Mouse (Mus musculus) limb, embryonic 11.5 days (tissue): ENCODE results near the gene Rps10. TPM values are rescaled to one million over a fixed set of nuclear protein-coding genes. Genes with fewer than 3 reads are reported as not detected.

Source experiments
- ATAC-seq: fragments of 200-750 bp; cut with Nextera tagmentation; 2 replicates; pipeline ENCODE4 v1.8.0; 2017; ENCODE audit warnings: low read depth; ENCODE audit not compliant: insufficient number of reproducible peaks, low FRiP score, low TSS enrichment
- DNase-seq: peaks from one replicate; pipeline ENCODE4 v3.0.0-alpha.2; 2015; ENCODE audit warnings: low spot score
- H3K27ac ChIP-seq: fragments of 300-500 bp; sonication (generic); replicated peaks from 2 replicates; pipeline ENCODE4 v1.5.1; 2014; ENCODE audit warnings: low read depth, mild to moderate bottlenecking, low read length
- H3K27me3 ChIP-seq: fragments of 300-500 bp; sonication (generic); 2 replicates; pipeline ENCODE4 v1.6.1; 2014; ENCODE audit warnings: mild to moderate bottlenecking, low read length, mixed read lengths; ENCODE audit not compliant: control insufficient read depth, insufficient read depth
- H3K36me3 ChIP-seq: fragments of 300-500 bp; sonication (generic); 2 replicates; pipeline ENCODE4 v1.6.1; 2014; ENCODE audit warnings: mild to moderate bottlenecking, low read length, moderate library complexity, mixed read lengths; ENCODE audit not compliant: control insufficient read depth, insufficient read depth
- H3K4me1 ChIP-seq: fragments of 300-500 bp; sonication (generic); 2 replicates; pipeline ENCODE4 v1.6.1; 2014; ENCODE audit warnings: low read length, mixed read lengths; ENCODE audit not compliant: control insufficient read depth, insufficient read depth
- H3K4me2 ChIP-seq: fragments of 300-500 bp; sonication (generic); 2 replicates; pipeline ENCODE4 v1.6.1; 2014; ENCODE audit warnings: low read depth, mild to moderate bottlenecking, moderate library complexity; ENCODE audit not compliant: severe bottlenecking
- H3K4me3 ChIP-seq: fragments of 300-500 bp; sonication (generic); 2 replicates; pipeline ENCODE4 v1.5.1; 2014; ENCODE audit warnings: low read depth, low read length
- H3K9ac ChIP-seq: fragments of 300-500 bp; sonication (generic); 2 replicates; pipeline ENCODE4 v1.6.1; 2014; ENCODE audit warnings: mild to moderate bottlenecking, low read length
- H3K9me3 ChIP-seq: fragments of 300-500 bp; sonication (generic); 2 replicates; pipeline ENCODE4 v1.6.1; 2016; ENCODE audit warnings: low read length; ENCODE audit not compliant: control insufficient read depth
- WGBS: fragments of 180-500 bp; shearing (Covaris S2); extraction: QIAGEN DNeasy Blood & Tissue Kit; methylation state at CpG from one replicate; pipeline ENCODE4 v1.1.7; 2014; 5-methylcytosine and 5-hydroxymethylcytosine counted together
- polyA plus RNA-seq: library from polyadenylated mRNA; unstranded; fragments of >200 nt; fragmentation: Nextera tagmentation; extraction: Ambion mirVana; gene quantifications from 2 replicates; pipeline ENCODE4 v1.2.1, GENCODE M21; 2014

The Rps10 gene
- polyA plus RNA-seq, 1 experiment from 2014 or later = 1,034 TPM

DNA sequence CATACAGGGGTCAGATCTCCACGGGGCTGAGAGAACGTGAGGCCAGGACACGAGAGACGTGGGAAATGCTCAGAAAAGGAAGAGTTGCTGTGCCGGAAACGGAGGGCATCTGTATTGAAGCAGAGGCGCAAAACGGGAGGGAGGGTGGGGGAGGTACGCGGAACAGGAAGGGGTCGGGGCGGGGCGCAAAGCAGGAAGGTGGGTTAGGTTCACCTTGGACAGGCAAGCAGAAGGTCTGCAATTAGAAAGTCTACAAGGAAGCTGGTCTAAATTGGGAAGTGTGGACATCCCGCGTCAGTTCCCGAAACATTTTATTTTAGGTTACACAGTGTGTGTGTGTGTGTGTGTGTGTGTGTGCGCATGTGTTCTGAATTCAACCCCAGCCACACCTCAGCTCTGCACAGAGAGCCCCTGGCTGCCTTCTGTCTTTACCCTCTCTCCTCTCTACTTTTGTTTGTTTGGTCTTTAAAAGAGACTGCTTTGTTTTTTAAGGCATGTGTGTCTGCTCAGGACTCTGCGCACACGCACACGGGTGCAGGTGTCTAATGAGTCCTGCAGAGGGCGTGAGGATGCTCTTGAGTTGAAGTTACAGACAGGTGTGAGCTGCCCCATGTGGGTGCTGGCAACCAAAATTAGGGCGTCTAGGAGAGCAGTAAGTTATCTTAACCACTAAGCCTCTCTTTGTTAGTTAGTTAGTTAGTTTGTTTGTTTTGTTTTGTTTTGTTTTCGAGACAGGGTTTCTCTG lies 15.7 kb upstream of the Rps10 start:
- Histone ChIP-seq H3K4me3 (no peak overlapping the region), H3K27me3 (peaks cover 3% of the 10 kb centered on the region; the same call in 1 of the 2 replicates)

DNA sequence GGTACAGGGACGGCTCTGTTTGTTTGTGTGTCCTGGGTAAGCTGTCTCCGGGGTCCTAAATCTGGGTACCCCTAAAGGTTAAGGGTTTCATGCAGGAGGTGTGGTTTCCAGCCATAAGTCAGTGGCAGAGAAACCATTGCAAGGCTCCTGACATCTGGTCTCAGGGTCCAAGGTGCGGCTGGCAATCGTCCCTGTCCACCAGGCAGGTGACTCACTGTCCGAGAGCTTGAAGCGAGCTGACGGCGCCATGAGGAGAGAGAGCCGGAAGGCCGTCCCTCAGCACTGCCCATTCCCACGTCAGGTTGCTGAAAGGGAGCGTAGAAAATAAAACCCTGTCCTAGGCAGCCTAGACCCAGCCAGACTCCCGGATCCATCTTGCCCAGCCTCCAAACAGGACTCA lies 14.1 kb upstream of the Rps10 start:
- WGBS = 73% methylated on average over 13 of the region's 13 CpGs
- H3K27me3 ChIP-seq = no peaks in the 10 kb centered on the region; the same call in 1 of the 2 replicates

More for the DNA sequence above, 15.7 kb upstream of the Rps10 start:
- Histone ChIP-seq H3K27ac (no peak overlapping the region), H3K9me3 (no peaks in the 10 kb centered on the region), H3K4me2 (no peak overlapping the region), H3K36me3 (no peaks in the 10 kb centered on the region), H3K9ac (no peak overlapping the region), H3K4me1 (peaks cover 9% of the 10 kb centered on the region)
- 84% methylated on average over 23 of the region's 23 CpGs for WGBS
- DNase-seq (no peak), ATAC-seq (no peak)

DNA sequence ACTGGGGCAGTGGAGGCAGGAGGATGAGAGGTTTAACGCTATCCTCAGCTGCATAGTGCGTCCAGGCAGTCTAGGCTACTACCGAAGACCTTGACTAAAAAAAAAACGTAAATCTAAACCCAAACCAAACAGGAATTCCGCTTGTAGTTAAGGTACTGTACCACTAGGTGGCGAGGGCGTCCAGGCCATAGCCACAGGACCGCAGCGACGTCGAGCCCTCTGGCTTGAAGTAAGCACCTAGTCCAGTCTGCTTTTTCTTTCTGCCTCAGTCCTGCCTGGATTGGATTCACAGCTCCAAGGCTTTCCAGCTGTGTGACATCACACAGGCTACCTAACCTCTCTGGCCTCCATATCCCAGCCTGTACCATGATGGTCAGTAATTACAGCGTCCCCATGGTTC lies 13.7 kb upstream of the Rps10 start:
- Histone ChIP-seq H3K4me2 (no peak overlapping the region), H3K27ac (no peak overlapping the region), H3K36me3 (no peaks in the 10 kb centered on the region), H3K4me3 (no peak overlapping the region), H3K9me3 (no peaks in the 10 kb centered on the region), H3K9ac (no peak overlapping the region), H3K4me1 (no peaks in the 10 kb centered on the region; the same call in 1 of the 2 replicates), H3K27me3 (no peaks in the 10 kb centered on the region)
- DNase-seq (peak; percentile 83), ATAC-seq (no peak)
- WGBS = 11% methylated on average over 12 of the region's 12 CpGs

More for the DNA sequence above, 14.1 kb upstream of the Rps10 start:
- Histone ChIP-seq H3K9ac (no peak overlapping the region), H3K9me3 (no peaks in the 10 kb centered on the region), H3K4me1 (no peaks in the 10 kb centered on the region; the same call in 1 of the 2 replicates), H3K27ac (no peak overlapping the region), H3K4me2 (no peak overlapping the region), H3K4me3 (no peak overlapping the region), H3K36me3 (no peaks in the 10 kb centered on the region)
- ATAC-seq = no peak
- DNase-seq = no peak

DNA sequence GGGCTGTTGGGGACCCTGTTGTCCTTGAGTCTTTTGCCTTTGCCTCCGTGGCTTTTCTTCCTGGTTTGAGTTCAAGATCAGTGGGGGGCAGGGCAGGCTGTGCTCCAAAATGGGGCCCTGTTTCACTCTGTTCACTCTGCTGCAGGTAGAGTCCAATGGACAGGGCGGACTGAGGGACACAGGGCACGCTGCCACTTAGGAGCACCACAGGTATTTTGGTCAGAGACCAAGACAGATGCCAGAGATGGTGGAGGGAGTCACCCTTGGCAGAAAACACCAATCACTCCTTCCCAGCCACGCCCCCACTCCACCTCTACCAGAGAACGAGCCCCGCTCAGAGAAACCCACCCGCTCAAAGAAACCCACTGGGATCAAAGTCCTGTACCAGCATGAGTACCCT lies 9.3 kb upstream of the Rps10 start:
- no peak for ATAC-seq

DNA sequence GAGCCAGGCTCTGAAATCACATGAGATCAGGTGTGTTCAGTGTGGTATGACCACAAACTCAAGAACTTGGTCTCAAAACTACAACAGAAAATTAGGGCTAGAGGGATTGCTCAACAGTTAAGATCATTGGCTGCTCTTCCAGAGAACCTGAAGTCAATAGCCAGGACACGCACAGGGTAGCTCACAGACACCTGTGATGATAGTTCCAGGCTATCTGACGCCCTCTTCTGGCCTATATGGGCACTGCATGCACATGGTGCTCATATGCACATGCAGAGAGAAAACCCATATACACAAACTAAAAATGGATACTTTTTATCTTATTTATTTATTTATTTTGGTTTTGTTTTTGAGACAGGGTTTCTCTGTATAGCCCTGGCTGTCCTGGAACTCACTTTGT lies 8.1 kb upstream of the Rps10 start:
- no peak for ATAC-seq

More for the DNA sequence above, 9.3 kb upstream of the Rps10 start:
- Histone ChIP-seq H3K4me1 (peaks cover 9% of the 10 kb centered on the region; the same call in 1 of the 2 replicates), H3K9ac (no peak overlapping the region), H3K36me3 (no peaks in the 10 kb centered on the region), H3K27me3 (no peaks in the 10 kb centered on the region), H3K9me3 (no peaks in the 10 kb centered on the region), H3K27ac (no peak overlapping the region), H3K4me2 (no peak overlapping the region), H3K4me3 (no peak overlapping the region)
- 44% methylated on average over 7 of the region's 7 CpGs for WGBS
- DNase-seq = no peak

DNA sequence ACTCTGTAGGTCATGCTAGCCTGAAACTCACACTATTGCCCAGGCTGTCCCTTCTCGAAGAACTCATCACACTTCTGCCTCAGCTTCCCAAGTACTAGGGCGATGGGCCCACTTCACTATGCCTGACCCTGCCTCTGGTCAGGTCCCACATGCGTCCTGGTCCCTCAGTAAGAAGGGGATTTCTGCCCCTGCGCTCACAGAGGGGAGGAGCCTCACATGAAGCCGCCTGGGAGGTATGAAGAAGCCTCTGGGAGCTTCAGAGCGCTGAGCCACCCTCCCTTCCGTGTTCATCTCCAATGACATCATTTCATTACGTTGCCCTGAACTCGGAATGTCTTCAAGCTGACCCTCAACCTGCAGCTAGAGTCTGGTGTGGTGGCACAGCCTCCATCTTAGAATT lies 7.3 kb upstream of the Rps10 start:
- no peak overlapping the region for H3K4me2 ChIP-seq
- H3K27ac ChIP-seq = no peak overlapping the region
- WGBS = 85% methylated on average over 9 of the region's 9 CpGs
- DNase-seq (no peak), ATAC-seq (no peak)
- H3K4me3 ChIP-seq = no peak overlapping the region
- H3K27me3 ChIP-seq = no peaks in the 10 kb centered on the region
- H3K9me3 ChIP-seq = no peaks in the 10 kb centered on the region
- no peak overlapping the region for H3K9ac ChIP-seq
- no peaks in the 10 kb centered on the region for H3K36me3 ChIP-seq
- peaks cover 9% of the 10 kb centered on the region; the same call in 1 of the 2 replicates for H3K4me1 ChIP-seq

More for the DNA sequence above, 8.1 kb upstream of the Rps10 start:
- peaks cover 9% of the 10 kb centered on the region; the same call in 1 of the 2 replicates for H3K4me1 ChIP-seq
- H3K4me3 ChIP-seq = no peak overlapping the region
- H3K9me3 ChIP-seq = no peaks in the 10 kb centered on the region
- no peak overlapping the region for H3K4me2 ChIP-seq
- DNase-seq = no peak
- no peak overlapping the region for H3K9ac ChIP-seq
- WGBS = 42% methylated on average over 2 of the region's 2 CpGs
- no peaks in the 10 kb centered on the region for H3K36me3 ChIP-seq
- no peak overlapping the region for H3K27ac ChIP-seq
- H3K27me3 ChIP-seq = no peaks in the 10 kb centered on the region

DNA sequence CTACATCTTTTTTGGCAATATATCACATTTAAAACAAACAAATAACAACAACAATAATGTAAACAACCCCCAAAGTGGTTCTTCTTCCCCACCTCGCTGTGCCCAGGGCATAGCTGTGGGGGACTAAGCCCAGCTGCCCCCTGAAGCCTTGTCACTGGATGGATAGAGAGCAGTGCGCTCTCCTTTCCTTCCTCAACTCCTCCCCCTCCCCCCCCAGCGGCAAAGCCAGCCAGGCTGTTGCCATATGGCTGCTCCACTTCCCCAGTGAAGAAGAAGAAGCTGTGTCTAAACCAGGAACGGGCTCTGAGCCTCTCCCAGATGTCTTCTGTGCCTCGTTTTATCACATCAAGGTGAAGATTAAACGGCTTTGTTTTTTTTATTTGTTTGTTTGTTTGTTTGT lies 6.6 kb upstream of the Rps10 start:
- ATAC-seq (no peak), DNase-seq (no peak)
- no peak overlapping the region for H3K27ac ChIP-seq
- H3K9ac ChIP-seq = no peak overlapping the region
- H3K9me3 ChIP-seq = no peaks in the 10 kb centered on the region
- peaks cover 9% of the 10 kb centered on the region; the same call in 1 of the 2 replicates for H3K4me1 ChIP-seq
- H3K4me3 ChIP-seq = no peak overlapping the region
- WGBS = 19% methylated on average over 6 of the region's 6 CpGs
- no peaks in the 10 kb centered on the region for H3K36me3 ChIP-seq
- H3K4me2 ChIP-seq = no peak overlapping the region
- no peaks in the 10 kb centered on the region for H3K27me3 ChIP-seq

DNA sequence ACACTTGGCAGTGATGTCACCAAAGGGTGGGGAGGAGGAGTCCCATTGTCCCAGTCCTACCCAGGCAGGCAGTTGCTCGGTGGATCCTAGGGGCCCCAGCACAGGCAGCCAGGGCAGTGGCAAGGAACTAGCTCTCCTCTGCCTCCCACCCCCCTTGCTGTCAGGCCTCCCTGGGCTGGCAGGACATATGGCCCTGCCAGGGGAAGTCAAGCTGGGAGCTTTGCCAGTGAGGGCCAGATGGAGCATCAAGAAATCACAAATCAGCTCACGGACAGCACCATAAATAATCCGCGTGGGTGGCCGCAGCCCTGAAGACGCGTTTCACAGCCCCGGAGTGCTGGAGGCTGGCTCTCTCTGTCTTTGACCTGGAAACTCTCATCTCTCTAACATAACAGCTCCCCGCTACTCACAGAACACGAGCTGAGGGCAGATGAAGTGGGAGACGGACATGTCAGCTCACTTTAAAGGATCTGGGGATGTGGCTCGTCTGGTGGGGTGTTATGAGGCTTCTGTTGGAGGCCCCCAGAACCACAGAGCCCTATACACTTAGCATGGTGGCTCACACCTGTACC lies 6.1 kb upstream of the Rps10 start:
- H3K4me2 ChIP-seq = no peak overlapping the region
- DNase-seq (no peak), ATAC-seq (no peak)
- peaks cover 9% of the 10 kb centered on the region; the same call in 1 of the 2 replicates for H3K4me1 ChIP-seq
- no peak overlapping the region for H3K27ac ChIP-seq
- H3K9me3 ChIP-seq = no peaks in the 10 kb centered on the region
- H3K9ac ChIP-seq = peak overlapping the region; percentile 55
- H3K27me3 ChIP-seq = no peaks in the 10 kb centered on the region
- H3K36me3 ChIP-seq = no peaks in the 10 kb centered on the region
- 5% methylated on average over 12 of the region's 12 CpGs for WGBS
- H3K4me3 ChIP-seq = no peak overlapping the region
